Mouse (Mus musculus) limb, embryonic 11.5 days (tissue): ENCODE measurements around the gene Optn. TPM values are rescaled to one million over a fixed set of nuclear protein-coding genes. Genes with fewer than 3 reads are reported as not detected.

Experiments
- ATAC-seq: fragments of 200-750 bp; cut with Nextera tagmentation; 2 replicates; pipeline ENCODE4 v1.8.0; 2017; ENCODE audit warnings: low read depth; ENCODE audit not compliant: insufficient number of reproducible peaks, low FRiP score, low TSS enrichment
- DNase-seq: peaks from one replicate; pipeline ENCODE4 v3.0.0-alpha.2; 2015; ENCODE audit warnings: low spot score
- H3K27ac ChIP-seq: fragments of 300-500 bp; sonication (generic); replicated peaks from 2 replicates; pipeline ENCODE4 v1.5.1; 2014; ENCODE audit warnings: low read depth, mild to moderate bottlenecking, low read length
- H3K27me3 ChIP-seq: fragments of 300-500 bp; sonication (generic); 2 replicates; pipeline ENCODE4 v1.6.1; 2014; ENCODE audit warnings: mild to moderate bottlenecking, low read length, mixed read lengths; ENCODE audit not compliant: control insufficient read depth, insufficient read depth
- H3K36me3 ChIP-seq: fragments of 300-500 bp; sonication (generic); 2 replicates; pipeline ENCODE4 v1.6.1; 2014; ENCODE audit warnings: mild to moderate bottlenecking, low read length, moderate library complexity, mixed read lengths; ENCODE audit not compliant: control insufficient read depth, insufficient read depth
- H3K4me1 ChIP-seq: fragments of 300-500 bp; sonication (generic); 2 replicates; pipeline ENCODE4 v1.6.1; 2014; ENCODE audit warnings: low read length, mixed read lengths; ENCODE audit not compliant: control insufficient read depth, insufficient read depth
- H3K4me2 ChIP-seq: fragments of 300-500 bp; sonication (generic); 2 replicates; pipeline ENCODE4 v1.6.1; 2014; ENCODE audit warnings: low read depth, mild to moderate bottlenecking, moderate library complexity; ENCODE audit not compliant: severe bottlenecking
- H3K4me3 ChIP-seq: fragments of 300-500 bp; sonication (generic); 2 replicates; pipeline ENCODE4 v1.5.1; 2014; ENCODE audit warnings: low read depth, low read length
- H3K9ac ChIP-seq: fragments of 300-500 bp; sonication (generic); 2 replicates; pipeline ENCODE4 v1.6.1; 2014; ENCODE audit warnings: mild to moderate bottlenecking, low read length
- H3K9me3 ChIP-seq: fragments of 300-500 bp; sonication (generic); 2 replicates; pipeline ENCODE4 v1.6.1; 2016; ENCODE audit warnings: low read length; ENCODE audit not compliant: control insufficient read depth
- WGBS: fragments of 180-500 bp; shearing (Covaris S2); extraction: QIAGEN DNeasy Blood & Tissue Kit; methylation state at CpG from one replicate; pipeline ENCODE4 v1.1.7; 2014; 5-methylcytosine and 5-hydroxymethylcytosine counted together
- polyA plus RNA-seq: library from polyadenylated mRNA; unstranded; fragments of >200 nt; fragmentation: Nextera tagmentation; extraction: Ambion mirVana; gene quantifications from 2 replicates; pipeline ENCODE4 v1.2.1, GENCODE M21; 2014

Optn gene
- polyA plus RNA-seq, 1 experiment from 2014 or later: 7.8 TPM

DNA sequence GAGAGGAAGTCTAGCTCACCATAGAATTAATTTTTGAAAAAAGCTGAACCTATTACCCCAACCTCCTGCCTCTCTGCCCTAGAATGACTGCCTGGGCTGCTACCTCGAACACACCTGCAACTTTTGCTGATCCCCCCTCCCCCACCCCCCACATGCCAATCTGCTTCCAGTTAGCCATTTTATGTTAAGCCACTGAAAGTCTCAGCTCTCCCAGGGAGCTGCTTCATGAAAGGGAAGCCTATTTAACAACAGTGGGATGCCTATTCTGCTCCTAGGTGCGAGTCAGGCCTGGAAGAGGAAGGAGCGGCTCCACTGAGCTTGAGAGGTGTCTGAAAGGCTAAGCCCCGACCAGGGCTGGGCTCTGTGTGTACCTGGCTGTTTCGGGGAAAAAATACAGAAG, 79.9 kb downstream of the Optn start:
- H3K27me3 ChIP-seq: no peaks in the 10 kb centered on the region
- ATAC-seq: no peak
- 0 out of 2 replicates have a peak, but pooled peaks cover 4% of the 10 kb centered on the region for H3K4me1 ChIP-seq
- no peaks in the 10 kb centered on the region for H3K36me3 ChIP-seq
- WGBS: 20% methylated on average over 5 of the region's 5 CpGs
- H3K9ac ChIP-seq: no peak overlapping the region
- no peak overlapping the region for H3K4me2 ChIP-seq
- DNase-seq: peak; percentile 40
- no peaks in the 10 kb centered on the region for H3K9me3 ChIP-seq
- no peak overlapping the region for H3K4me3 ChIP-seq
- no peak overlapping the region for H3K27ac ChIP-seq

DNA sequence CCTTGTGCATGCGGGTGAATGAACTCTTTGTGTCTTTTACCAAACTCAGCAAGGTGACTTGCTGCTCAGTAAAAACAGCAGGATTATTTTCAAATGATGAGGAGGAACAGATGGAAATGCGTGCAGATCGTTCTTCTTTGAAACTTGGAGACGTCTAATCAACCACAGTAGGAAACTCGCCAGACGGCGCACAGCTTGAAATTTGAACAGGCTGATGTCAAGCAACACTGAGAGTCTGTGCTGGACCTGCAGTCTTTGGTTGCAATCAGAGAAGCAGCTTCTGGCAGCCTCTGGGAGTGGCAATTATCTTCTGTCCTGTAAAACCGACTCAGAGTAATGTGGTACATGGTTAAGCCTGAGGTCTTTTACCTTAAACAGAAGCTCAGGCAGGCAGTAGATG, 85.8 kb downstream of the Optn start:
- WGBS: 21% methylated on average over 8 of the region's 8 CpGs
- Histone ChIP-seq H3K9ac (no peak overlapping the region), H3K27ac (0 out of 2 replicates have a peak overlapping the region, but pooled peaks have one; percentile 15), H3K36me3 (no peaks in the 10 kb centered on the region), H3K27me3 (no peaks in the 10 kb centered on the region), H3K4me1 (peaks cover 8% of the 10 kb centered on the region), H3K4me3 (no peak overlapping the region), H3K9me3 (no peaks in the 10 kb centered on the region), H3K4me2 (no peak overlapping the region)
- ATAC-seq (no peak), DNase-seq (peak; percentile 50)

DNA sequence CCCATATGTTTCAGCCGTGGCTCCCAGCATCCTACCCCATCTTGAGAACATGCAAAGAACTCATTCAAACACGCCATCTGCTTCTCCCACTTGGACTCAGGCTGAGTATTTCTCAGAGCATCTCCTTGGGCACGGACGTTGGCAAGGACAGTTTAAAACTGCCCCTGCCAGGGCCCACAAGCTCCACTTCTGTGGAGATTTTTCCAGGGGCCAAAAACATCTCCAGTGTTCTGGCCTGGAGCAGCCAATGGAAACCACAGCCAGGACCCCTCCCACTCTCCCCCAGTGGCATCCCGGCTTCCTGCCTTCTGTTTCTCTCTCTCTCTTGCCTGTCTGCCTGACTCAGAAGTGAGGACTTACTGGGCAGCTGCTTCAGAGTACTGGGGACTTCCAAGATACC, 88.0 kb downstream of the Optn start, which contains the start of gene Ucma:
Gene Ucma, plus strand, starts transcription at position 316 of the 400 bp plus-strand sequence.
- Histone ChIP-seq H3K27me3 (no peaks in the 10 kb centered on the region), H3K4me1 (peaks cover 8% of the 10 kb centered on the region), H3K9me3 (no peaks in the 10 kb centered on the region), H3K9ac (no peak within 1 kb of the TSS), H3K36me3 (no peaks in the 10 kb centered on the region), H3K4me2 (no peak within 1 kb of the TSS), H3K27ac (no peak within 1 kb of the TSS), H3K4me3 (no peak within 1 kb of the TSS)
- 75% methylated on average over 5 of the region's 5 CpGs for WGBS
- ATAC-seq (no peak), DNase-seq (no peak)

Other genes starting within 250 kb of the Optn start
- 158 TPM in 2 replicates for gene Sephs1, start 182.5 kb downstream of the Optn start, polyA plus RNA-seq
- gene Phyh, start 145.0 kb downstream of the Optn start, polyA plus RNA-seq: 48.4 and 51.7 TPM in 2 replicates
- gene Ucma, start 87.9 kb downstream of the Optn start, polyA plus RNA-seq: not detected in 2 replicates
- gene Mcm10, start 51.3 kb downstream of the Optn start, polyA plus RNA-seq: 71.4 and 71.7 TPM in 2 replicates
- gene Ccdc3, start 73.7 kb upstream of the Optn start, polyA plus RNA-seq: 1.6 and 2.3 TPM in 2 replicates